In genomic region chr17:27792516-27792915, GRCm38 (mm10) we compare ENCODE assay signal across 19 mouse cellular contexts. TPM values are rescaled to one million over a fixed set of nuclear protein-coding genes. Genes with fewer than 3 reads are reported as not detected.
DNase-seq lines count a peak whose midpoint lies in the region; ATAC-seq and TF ChIP-seq lines count a peak whose summit lies in the region.
"Had no signal": no experiment of that assay in that cellular context is flagged by ENCODE, and none has a peak within 500 bp of the region (broad histone marks: within the 10 kb centered on the region; RNA-seq: fewer than 3 reads in every experiment).

No protein-coding gene starts in this region.

- DNase-seq in gastrocnemius, adult 2 months = no peak
- no peak for DNase-seq in gastrocnemius, adult 18-20 months (ENCODE audit: low spot score)
- no peak for DNase-seq in liver, postnatal 0 days
- DNase-seq in liver (no peak), 416B (ENCODE audit: low read depth) (peak; percentile 76)
- peak; percentile 47 for DNase-seq in induced T-regulatory cell, adult 2 months (ENCODE audit: low read depth)
- DNase-seq in gastrocnemius, postnatal 4 days (ENCODE audit: low spot score in 2 of 2) = no peak
- DNase-seq: adrenal gland, adult 8-10 months; cerebellum, adult 9-10 months; gastrocnemius, postnatal 36 days; layer of hippocampus, postnatal 36 days; lung, embryonic 14.5 days; right cerebral cortex, adult 18-20 months; thymus, adult 18-20 months had no signal

- H3K9ac ChIP-seq in liver, postnatal 0 days (replicated peaks) = no peak overlapping the region; the same call in 1 of the 2 replicates
- H3K9ac ChIP-seq: limb, embryonic 15.5 days; lung, embryonic 14.5 days; midbrain, embryonic 12.5 days; neural tube, embryonic 12.5 days had no signal

- 0 out of 2 replicates have a peak, but pooled peaks cover 14% of the 10 kb centered on the region for H3K36me3 ChIP-seq in liver, postnatal 0 days (replicated peaks; ENCODE audit: insufficient read depth, low read length)

- WGBS in liver, postnatal 0 days (ENCODE audit: insufficient replicate concordance) = 67% methylated on average over 4 of the region's 4 CpGs

- peaks cover 44% of the 10 kb centered on the region for H3K4me1 ChIP-seq in liver, postnatal 0 days (ENCODE audit: insufficient read depth)

- H3K4me2 ChIP-seq in liver, postnatal 0 days (ENCODE audit: low read depth, low read length) = no peak overlapping the region
- H3K4me2 ChIP-seq: heart, embryonic 11.5 days; limb, embryonic 15.5 days; lung, embryonic 14.5 days; midbrain, embryonic 12.5 days; neural tube, embryonic 12.5 days had no signal

- H3K27me3 ChIP-seq in liver, postnatal 0 days (ENCODE audit: insufficient read depth, low read length) = no peaks in the 10 kb centered on the region
- H3K27me3 ChIP-seq: limb, embryonic 15.5 days; midbrain, embryonic 12.5 days; neural tube, embryonic 12.5 days had no signal

- H3K4me3 ChIP-seq in gastrocnemius, adult 2 months = no peak overlapping the region
- H3K4me3 ChIP-seq in liver, postnatal 0 days (ENCODE audit: low read depth, low read length) = no peak overlapping the region
- H3K4me3 ChIP-seq: limb, embryonic 15.5 days; midbrain, embryonic 12.5 days; neural tube, embryonic 12.5 days had no signal

- TF ChIP-seq EP300 in liver, postnatal 0 days (IDR thresholded peaks at IDR 0.05; ENCODE audit: low read depth) = no peak

- intact Hi-C loops in gastrocnemius, adult 2 months (cut with DNase I) = no loop called here

- H3K27ac ChIP-seq in gastrocnemius, adult 2 months = peak overlapping the region; percentile 57; the same call in 1 of the 2 replicates
- H3K27ac ChIP-seq in liver, postnatal 0 days (ENCODE audit: low read depth) = peak overlapping the region; percentile 83
- H3K27ac ChIP-seq: midbrain, embryonic 12.5 days; neural tube, embryonic 12.5 days had no signal

- no peaks in the 10 kb centered on the region for H3K9me3 ChIP-seq in liver, postnatal 0 days (ENCODE audit: low read length)
- H3K9me3 ChIP-seq: limb, embryonic 15.5 days; midbrain, embryonic 12.5 days; neural tube, embryonic 12.5 days had no signal

- ATAC-seq in liver, postnatal 0 days = no peak
- ATAC-seq: forebrain, embryonic 14.5 days had no signal

- no peak for TF ChIP-seq CTCF in gastrocnemius, adult 2 months (IDR thresholded peaks at IDR 0.05)
- TF ChIP-seq CTCF in liver, postnatal 0 days (IDR thresholded peaks at IDR 0.05; ENCODE audit: low read depth) = no peak

RNA-seq across cellular contexts. Expression of gene D17Wsu92e, which starts 27.9 kb away (rescaled TPM):
- 100 to 1,000 TPM; 182 to 201 TPM for total RNA-seq in gastrocnemius, adult 2 months (2021)
- total RNA-seq in gastrocnemius, adult 18-20 months (2021) = 100 to 1,000 TPM; 211 to 222 TPM
- polyA plus RNA-seq in liver, postnatal 0 days (2015; fragmentation: Nextera tagmentation; extraction: Ambion mirVana) = 23.8 and 24.7 TPM in 2 replicates
- 10 to 100 TPM; 69.7 to 74.0 TPM for total RNA-seq in gastrocnemius, postnatal 4 days (2021)

RNA-seq across cellular contexts. Expression of gene Snrpc, which starts 45.4 kb away (rescaled TPM):
- total RNA-seq in gastrocnemius, adult 2 months (2021) = 10 to 100 TPM; 68.3 to 71.2 TPM
- total RNA-seq in gastrocnemius, adult 18-20 months (2021) = 10 to 100 TPM; 66.9 to 69.7 TPM
- polyA plus RNA-seq in liver, postnatal 0 days (2015; fragmentation: Nextera tagmentation; extraction: Ambion mirVana) = 96.2 and 99.0 TPM in 2 replicates
- total RNA-seq in gastrocnemius, postnatal 4 days (2021) = 100 to 1,000 TPM in 1 of 2 experiments, 10 to 100 TPM in 1; 97.3 to 109 TPM

Comparison
In these comparisons a context has a peak if more than half of its experiments do, and no peak if none do; other contexts are left out.
1. DNase-seq: peak in 416B (single experiment) and induced T-regulatory cell, adult 2 months (single experiment); none in gastrocnemius, adult 2 months (single experiment), gastrocnemius, adult 18-20 months (single experiment), liver, postnatal 0 days (single experiment), liver (single experiment) and gastrocnemius, postnatal 4 days (0 of 2).